Mouse (Mus musculus) MEL-GATA-1-ER (cell line): ENCODE measurements around the gene Rai2.

ENCODE experiments used
- DNase-seq: peaks from one replicate; pipeline ENCODE4 v3.0.0-alpha.2; 2012; ENCODE audit warnings: low read depth; ENCODE audit errors: extremely low read depth

Rai2 gene

DNA sequence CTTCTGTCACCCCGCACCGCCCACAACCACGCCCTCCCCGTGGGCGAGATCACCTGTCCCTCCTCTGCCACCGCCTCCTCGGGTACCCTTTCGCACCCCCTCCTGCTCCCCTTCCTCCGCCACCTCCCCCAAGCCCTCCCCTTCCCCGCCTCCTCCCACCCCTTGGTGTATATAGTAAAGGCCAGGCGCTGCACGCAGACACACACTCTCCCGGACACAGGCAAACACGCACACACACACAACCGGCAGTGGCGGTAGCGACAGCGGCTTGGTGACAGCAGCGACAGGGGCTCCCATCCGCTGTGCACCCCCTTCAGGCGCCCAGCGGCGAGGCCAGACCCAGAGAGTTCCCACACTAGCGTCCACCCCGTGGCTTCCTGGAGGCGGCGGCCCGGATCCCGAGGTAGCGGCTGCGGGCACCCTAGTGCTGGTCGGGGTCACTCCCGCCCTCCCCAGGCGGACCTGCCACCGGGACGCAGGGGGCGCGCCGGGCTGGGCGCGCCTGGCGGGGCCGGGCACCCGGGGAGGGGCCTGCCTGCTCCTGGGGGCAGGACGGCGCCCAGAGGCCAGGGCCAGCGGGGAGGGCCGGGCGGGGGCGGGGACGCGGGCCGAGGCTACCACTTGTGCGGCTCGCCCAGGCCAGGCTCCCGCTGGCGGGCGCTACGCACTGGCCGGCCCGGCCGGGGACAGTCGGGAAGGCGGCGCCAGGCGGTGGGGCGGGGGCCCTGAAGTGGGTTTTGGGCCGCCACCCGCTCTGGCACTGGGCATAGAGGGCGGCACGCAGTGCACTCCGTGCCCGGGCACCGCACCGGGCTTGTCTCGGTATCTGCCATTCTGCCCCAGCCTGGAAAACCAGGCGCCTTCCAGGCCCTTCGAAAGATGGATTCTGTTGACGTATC lies at the start of gene Rai2:
Gene Rai2, plus strand, starts transcription at position 205 of the 899 bp plus-strand sequence.
- DNase-seq: no peak

DNA sequence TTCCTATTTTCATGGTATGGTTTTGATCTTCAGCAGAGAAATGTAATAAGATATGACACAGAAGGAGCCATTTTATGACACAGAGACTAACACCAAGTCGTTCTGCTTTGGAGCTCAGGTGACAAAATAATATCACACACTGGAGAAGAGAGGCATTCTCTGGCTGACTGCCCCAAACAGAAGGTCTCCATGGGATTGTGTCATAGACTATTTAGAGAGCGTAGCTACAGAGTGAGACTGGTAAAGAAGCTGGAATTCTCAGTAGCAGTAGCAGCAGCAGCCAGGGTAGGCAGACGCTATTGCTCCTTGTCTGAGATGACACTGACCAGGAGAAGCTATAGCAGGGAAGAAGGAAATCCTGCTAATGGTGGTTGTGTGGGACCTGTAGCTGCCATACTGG lies 27.5 kb upstream of the Rai2 start:
- no peak for DNase-seq

DNA sequence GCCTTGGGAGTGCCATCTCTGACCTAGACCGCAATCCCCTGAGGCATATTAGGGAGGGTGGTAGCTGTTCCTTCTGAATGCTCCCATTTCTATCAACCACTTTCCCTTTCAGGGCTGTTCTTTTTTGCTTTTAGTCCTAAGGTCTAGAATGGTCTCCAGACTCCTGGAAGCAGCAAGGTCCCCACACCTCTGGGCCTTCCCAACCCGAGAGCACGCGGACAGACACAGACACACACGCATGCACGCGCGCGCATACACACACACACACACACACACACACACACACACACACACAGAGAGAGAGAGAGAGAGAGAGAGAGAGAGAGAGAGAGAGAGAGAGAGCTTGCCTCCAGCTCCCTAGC lies 385 bp upstream of the Rai2 start:
- DNase-seq: no peak

DNA sequence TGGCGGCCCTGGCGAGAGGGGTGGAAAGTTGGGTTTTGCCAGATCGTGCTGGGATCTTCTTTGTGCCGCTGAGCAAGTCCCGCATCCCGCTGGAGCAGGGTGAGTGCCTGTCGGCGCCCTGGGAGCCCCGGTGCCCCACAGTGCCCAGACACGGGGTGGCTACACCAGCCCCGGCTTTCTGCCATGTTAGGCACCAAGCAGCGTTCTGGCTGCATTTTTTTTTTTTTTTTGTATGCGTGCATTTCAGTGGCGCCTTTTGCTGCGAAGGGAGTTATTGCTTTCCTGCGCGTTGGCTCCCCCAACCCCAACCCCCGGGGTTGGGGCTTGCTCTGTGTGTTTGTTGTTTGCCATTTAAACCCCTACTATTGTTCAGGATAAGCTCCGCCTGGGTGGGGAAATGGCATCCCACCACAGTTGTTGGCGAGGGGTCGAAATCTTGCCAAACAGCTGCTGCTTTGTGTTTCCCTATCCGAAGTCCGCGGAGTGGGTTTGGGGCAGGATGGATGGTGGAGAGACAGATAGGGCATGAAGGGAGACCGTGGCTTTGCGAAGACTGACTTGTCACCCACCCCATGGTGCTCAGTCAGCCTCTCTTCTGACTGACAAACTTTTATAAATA lies 1.0 kb downstream of the Rai2 start:
- DNase-seq: no peak

DNA sequence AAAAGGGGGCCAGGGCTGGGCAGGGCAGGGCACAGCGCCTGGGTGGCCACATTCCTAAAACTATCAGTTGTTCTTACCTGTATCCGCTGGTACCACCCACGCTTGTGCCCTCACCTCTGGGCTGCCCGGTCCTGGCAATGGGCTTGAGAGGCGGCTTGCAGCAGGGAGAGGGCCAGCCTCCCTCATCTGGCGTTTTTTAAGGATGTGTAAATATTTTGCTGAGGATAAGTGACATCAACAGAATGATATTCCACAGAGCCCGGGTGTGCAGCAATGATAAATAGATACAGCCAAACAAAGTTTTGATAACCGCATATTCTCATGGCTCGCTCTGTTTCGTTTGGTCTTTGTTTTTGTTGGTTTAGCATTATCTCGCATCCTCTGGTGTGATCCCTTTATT lies 1.7 kb downstream of the Rai2 start:
- DNase-seq: no peak

DNA sequence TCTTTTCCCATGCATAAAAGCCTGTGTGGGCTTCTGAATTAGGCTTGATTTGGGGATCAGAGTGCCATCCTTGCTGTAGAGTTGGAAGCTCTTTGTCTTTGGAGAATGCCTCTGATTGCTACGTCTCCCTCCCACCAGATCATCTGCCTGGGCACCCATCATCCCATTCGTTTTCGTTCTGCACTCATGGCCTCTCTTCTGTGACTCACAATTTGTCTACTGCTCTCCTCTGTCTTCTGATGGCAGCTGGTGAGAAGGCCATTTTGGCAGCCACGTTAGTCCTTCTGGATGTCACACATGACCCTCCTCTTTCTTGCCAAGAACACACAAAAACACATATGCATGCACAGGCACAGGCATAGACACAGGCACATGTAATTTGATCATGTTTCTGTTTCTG lies 4.2 kb downstream of the Rai2 start:
- DNase-seq: no peak

DNA sequence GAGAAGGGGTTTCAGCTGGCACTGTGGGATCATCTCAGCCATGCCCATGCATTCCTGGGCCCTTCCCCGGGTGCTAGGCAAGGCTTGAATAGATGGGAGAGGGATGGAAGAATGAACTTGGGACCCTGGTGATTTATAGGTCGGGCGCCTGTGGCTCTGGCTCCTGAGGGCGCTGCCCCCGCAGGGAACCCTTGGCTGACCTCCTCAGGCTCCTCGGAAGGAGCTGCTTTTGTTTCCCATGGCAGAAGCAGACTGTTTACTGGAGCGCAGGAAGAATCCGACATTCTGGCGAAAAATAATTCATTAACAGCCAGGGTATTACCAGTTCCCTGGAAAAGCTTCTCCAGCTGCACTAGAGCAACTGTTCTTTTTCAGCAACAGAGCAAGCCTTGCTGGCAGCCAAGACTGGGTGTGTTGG lies 6.5 kb downstream of the Rai2 start:
- DNase-seq: no peak

DNA sequence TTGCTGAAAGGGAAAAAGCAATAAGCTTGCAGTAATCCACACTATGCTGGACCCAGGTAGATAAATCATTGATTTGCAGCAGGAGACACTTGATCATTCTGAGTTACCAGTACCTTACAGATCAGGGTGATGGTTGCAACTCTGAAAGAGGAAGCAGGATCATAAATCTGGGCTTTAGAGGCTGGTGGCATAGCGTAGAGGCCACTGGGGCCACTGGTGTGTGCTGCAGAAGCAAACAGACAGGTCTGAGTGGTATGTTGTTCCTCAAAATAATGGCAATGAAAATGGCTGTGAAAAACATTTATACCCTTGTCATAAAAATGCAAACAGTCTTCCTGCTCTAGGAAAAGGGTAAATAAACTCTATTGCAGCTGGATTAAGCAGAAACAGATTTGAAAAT lies 9.4 kb downstream of the Rai2 start:
- DNase-seq: no peak

DNA sequence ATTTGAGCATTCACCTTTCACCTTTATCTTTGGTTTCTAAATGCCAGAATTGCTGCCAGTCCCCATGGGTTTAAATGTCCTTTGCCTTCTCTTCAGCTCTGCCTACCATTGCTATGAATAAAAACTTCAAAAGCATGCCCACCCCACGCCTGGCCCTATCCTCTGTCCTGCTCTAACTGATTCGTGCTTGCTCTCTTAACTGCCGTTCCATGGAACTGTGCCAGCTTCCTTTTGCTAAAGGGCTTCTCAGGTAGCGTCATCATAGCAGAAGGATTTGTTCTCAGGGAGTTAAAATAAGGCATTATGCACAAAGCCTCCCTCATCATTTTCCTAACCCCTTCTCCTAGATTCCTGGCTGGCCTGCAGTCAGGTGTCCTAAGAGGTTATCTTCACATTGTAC lies 11.6 kb downstream of the Rai2 start:
- DNase-seq: no peak

DNA sequence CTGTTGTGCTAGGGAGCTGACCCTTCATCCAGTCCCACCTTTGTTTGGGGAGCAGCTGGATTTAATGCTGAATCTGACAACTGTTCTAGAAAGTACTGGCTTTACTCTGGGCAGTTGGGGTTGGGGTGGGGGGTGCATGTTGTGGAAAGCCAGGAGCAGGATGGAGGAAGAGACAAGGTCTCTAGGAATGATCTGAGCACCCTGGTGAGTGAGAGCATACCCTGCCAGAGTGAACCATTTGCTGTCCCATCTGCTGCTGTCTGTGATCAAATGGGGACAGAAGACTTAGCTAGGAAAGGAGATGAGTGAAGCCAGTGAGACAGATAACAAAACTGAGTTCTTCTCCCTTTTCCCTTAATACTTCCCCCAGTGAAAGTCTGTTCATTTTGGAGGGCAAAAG lies 13.2 kb downstream of the Rai2 start:
- no peak for DNase-seq

DNA sequence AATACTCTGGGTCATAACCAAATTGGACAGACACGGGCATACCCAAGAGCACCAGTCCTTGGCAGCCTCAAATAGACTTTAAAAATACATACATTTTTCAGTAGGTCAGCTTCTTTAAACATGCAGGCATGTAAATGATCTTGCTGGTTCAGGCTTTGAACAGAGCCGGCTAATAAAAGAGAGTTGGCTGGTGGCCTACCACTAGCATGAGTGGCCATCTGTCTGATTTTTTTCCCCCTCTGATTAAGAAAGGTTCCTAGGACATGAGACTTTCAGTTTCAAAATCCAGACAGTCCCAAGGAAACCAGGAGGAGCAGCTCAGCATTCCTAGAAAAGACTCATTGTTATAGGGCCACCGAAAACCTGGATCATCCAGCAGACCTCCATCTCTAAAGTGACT lies 15.0 kb downstream of the Rai2 start:
- no peak for DNase-seq

DNA sequence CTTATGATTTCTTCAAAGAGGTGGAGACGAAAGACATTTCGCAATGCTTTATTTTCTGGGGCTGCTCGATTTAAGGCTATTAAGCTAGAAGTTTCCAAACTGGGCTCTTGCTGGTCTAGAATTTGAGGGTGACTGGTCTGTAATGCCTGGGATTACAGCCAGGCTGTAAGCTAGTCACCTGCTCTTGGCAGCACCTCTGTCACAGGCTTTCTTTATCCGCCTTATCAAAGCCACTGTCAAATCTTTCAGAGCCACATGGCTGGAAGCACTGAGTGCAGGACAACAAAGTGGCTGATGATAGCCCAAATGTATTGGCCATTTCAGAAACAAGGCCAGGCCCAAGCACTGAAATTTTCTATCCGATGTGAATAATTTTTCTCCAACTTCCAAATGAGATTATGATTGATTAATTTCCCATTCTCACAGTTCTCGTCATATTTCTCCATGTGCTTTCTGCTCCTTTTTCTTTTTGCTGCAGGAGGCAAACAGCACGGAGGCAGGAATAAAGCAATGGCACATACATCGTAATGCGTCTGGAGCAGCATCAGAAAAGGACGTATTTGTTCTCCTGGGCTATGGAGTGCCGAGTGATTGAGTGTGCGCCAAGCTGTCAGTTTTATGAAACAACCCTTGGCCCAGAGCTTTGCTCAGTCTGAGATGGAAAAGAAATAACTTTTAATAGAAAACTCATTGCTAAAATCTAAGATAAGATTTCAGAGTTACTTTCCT lies 16.9 kb downstream of the Rai2 start:
- no peak for DNase-seq

DNA sequence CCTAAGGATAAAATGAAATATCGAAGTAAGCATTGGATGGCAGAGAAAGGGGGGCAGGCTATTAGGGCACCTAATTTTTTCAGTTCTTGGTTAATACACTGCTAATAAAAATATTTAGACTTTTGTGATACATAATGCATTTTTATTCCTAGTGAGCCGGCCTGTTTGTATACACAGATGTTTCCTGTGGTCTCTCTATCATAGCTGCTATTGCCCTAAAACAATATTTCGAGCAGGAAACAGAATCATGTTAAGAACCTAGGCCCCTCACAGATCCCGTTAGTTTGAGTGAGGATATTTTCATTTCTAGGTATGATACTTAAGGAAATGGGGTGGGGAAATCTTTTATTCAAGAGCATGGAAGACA lies 17.4 kb downstream of the Rai2 start:
- DNase-seq: no peak

DNA sequence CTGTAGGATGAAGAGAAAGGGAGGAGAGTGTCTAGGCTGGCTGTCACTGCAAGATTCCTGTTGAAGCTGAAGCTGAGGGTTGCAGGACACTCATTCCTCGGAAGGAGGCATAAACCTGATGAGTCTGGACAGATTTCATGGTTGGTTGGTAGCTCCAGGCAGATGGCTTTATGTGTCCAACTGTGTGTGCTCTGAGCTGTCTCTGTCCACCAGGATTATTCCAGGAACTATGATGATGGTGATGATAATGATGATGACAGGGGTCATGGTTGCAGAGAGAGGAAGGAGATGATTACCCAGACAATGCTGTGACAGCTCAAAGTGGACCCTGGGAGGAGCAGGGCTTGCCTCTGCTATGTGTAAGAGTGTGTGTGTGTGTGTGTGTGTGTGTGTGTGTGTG lies 22.5 kb downstream of the Rai2 start:
- DNase-seq: no peak

DNA sequence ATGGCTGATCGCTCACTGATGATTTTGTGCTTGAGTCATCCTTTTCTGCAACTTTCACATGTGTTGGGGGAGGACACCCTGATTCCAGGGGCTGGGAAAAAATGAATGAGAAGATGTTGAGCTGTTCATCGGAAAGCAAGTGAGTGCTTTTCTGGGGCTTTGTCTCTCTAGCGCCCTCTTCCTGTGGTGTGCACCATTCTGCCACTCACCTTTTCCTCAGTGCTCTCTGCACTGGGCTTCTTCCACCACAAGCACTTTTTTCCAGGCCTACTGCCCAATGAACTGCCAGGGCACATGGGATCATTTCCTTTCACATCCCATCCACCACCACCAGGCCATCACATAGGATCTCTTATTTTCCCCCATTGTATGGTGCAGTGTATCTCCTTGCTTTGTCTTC lies 26.2 kb downstream of the Rai2 start:
- no peak for DNase-seq

DNA sequence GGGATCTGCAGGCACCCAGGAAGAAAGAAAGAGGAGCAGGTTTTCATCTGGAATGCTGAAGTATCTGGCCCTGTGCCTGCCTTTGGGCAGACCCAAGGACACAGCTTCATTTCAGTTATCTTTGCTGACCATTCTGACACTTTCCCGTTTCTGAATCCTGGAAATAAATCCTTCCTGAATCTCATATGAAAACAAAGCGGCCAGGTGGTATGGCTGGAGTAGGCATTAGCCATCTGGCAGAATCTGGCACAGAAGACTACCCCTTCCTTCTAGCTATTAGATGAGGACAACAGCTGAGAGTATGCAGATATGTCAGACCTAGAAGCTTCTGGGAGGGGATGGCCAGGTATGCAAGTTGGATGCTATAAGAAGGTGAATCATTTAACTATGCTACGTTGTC lies 28.4 kb downstream of the Rai2 start:
- DNase-seq: no peak

DNA sequence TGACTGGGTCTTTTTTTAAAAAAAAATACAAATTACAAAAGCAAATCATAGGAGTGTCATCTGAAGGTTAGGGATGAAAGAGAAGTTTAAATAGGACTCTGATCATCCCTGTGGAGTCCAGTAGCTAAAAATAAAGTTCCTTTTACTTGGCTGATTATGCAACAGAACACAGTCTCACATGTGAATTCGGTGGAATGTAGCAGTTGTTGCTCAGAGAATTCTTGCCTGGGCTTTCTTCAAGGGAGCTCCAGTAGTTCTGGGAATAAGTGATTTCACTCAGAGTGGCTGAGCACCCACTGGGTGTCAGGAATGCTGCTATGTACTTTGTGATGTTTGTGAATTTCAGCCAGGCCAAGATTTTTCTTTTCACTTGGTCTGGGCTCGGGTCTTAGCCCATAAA lies 30.5 kb downstream of the Rai2 start:
- no peak for DNase-seq

DNA sequence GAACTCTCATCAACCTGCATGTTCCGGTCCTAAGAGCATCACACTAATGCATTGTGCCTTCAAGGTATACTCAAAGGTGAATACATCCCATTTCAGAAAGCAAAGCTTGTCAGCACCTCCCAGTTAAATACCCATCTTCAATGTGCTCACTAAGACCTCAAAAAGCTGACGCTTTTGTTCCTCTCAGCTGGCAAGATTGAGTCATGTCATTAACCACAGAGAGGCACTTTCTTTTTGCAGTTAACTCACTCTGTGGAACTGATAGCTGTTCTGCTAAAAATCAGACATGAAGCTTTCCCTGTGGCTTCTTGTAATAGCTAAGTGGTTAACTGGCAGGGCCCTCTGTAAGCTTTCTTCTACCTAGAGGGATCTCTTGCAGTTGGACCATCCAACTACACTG lies 36.6 kb downstream of the Rai2 start:
- DNase-seq: no peak

DNA sequence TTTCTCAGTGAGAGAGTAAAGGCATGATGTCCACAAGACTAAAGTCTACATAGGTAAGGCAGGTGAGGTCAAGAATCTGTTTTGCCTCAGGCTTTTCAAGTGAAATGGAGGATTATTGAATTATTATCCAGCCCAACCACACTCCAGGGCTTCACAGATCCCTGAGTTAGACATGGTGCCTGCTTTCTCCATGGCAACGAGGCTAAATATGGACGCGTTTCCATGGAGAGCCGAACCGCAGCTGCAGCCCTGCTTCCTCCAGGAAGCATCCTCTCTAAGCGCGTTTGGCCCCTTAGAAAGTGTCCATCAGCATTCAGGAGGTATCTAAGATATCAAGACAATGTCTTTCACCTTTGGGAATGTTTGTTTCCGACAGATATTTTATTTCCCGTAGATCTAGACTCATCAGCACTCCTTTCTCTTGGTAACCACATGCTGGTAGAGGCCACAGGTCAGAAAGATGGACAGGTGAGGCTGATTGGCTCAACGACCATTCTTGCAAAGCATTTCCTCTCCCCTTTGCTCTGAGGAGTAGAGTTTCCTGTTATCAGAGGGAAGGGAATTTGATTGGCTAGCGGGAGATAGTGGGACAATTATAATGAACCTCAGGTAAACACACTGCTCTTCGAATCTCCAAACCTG lies 59.6 kb downstream of the Rai2 start:
- DNase-seq: no peak

DNA sequence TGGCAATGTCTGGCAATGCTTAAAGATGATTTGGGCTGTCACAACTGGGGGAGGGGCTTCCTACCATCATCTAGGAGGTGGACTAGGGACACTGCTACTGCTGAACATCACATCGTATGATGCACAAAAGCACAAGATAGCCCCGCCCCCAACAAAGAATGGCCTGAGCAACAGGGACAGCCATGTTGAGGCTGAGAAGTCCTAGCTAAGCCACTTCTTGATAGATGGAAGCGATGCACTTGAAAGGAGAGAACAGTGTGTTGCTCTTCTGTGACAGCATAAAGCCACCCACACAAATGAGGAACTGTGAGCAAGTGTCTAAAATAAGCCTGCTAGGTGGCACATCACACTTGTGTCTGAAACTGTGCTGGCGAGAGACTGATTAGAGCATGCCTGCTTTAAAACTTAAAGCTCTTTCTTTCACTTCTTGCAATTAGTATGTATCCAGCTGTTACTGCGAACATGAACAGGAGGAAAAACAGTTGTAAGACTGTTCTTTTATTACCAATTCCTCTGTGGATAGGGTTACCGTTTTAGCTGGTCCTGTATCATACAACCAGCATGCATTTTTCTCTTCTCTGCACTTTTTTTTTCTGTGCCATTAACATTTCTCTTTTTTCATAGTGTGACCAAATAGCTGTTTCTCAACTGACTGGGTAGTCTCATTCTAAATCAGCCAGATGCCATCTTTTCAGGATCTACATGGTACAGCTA lies 63.6 kb downstream of the Rai2 start:
- DNase-seq: no peak

DNA sequence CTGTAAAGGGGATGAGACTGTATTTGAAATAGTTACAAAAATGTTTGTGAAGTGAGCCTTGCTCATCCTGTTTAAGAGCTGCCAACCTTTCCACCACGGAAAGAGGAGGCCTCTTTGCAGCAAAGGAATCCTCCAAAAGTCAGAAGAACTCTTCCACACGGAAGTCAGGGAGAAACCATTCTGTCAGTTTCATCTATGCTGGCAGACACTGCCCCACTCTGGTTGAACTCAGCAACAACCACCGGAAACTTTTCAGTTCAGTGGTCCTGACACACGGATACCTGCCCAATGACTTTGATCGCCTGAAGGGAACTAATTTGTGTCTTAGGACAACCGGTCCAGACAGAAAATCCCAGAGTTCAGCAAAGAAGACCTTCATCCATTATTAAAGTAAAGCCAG lies 73.3 kb downstream of the Rai2 start:
- DNase-seq: no peak
